Comparison of ENCODE assay signal across 10 mouse cellular contexts in genomic region chr2:28335141-28335789, GRCm38 (mm10).
DNase-seq lines count a peak whose midpoint lies in the region; ATAC-seq and TF ChIP-seq lines count a peak whose summit lies in the region.
"Had no signal": no experiment of that assay in that cellular context is flagged by ENCODE, and none has a peak within 500 bp of the region (broad histone marks: within the 10 kb centered on the region; RNA-seq: fewer than 3 reads in every experiment).

No protein-coding gene starts in this region.

- H3K9me3 ChIP-seq in midbrain, embryonic 16.5 days (replicated peaks; ENCODE audit: control insufficient read depth, low read length, poor library complexity, severe bottlenecking): no peaks in the 10 kb centered on the region
- H3K9me3 ChIP-seq: heart, embryonic 15.5 days had no signal

- 23% methylated on average over 9 of the region's 9 CpGs for WGBS in midbrain, embryonic 16.5 days

- H3K27ac ChIP-seq in layer of hippocampus, adult 2 months: peak overlapping the region; percentile 33; the same call in 1 of the 2 replicates
- peak overlapping the region; percentile 73 for H3K27ac ChIP-seq in midbrain, embryonic 16.5 days (ENCODE audit: low read length)
- H3K27ac ChIP-seq: heart, embryonic 15.5 days had no signal

- no peaks in the 10 kb centered on the region for H3K27me3 ChIP-seq in midbrain, embryonic 16.5 days (ENCODE audit: control insufficient read depth, insufficient read depth, low read depth, low read length)
- H3K27me3 ChIP-seq: heart, embryonic 15.5 days had no signal

- peak; percentile 20 to 45 for DNase-seq in layer of hippocampus, adult 2 months (ENCODE audit: low spot score in 2 of 2)
- DNase-seq in layer of hippocampus, postnatal 25 days (ENCODE audit: extremely low spot score in 1 of 2, low spot score in 1 of 2): no peak
- DNase-seq in brain, embryonic 14.5 days (ENCODE audit: low read depth): peak; percentile 84
- peak; percentile 30 to 39 for DNase-seq in frontal cortex, postnatal 36 days (ENCODE audit: low spot score in 2 of 2)
- DNase-seq in kidney, postnatal 36 days: no peak
- no peak for DNase-seq in ovary, postnatal 14 days (ENCODE audit: low spot score)
- DNase-seq: adrenal gland, postnatal 10 days had no signal

- no peak overlapping the region for H3K9ac ChIP-seq in midbrain, embryonic 16.5 days (ENCODE audit: low read depth, low read length)
- H3K9ac ChIP-seq: heart, embryonic 15.5 days had no signal

- H3K36me3 ChIP-seq in midbrain, embryonic 16.5 days (ENCODE audit: control insufficient read depth, insufficient read depth, low read length): no peaks in the 10 kb centered on the region
- H3K36me3 ChIP-seq: heart, embryonic 15.5 days had no signal

- no peak overlapping the region for H3K4me3 ChIP-seq in layer of hippocampus, adult 2 months
- H3K4me3 ChIP-seq in midbrain, embryonic 16.5 days (ENCODE audit: low read depth, low read length): no peak overlapping the region
- H3K4me3 ChIP-seq: heart, embryonic 15.5 days had no signal

- ATAC-seq in midbrain, embryonic 16.5 days: peak; percentile 85
- ATAC-seq in CD4-positive, CD25-positive, alpha-beta regulatory T cell, adult 4 months: no peak

- H3K4me2 ChIP-seq in midbrain, embryonic 16.5 days (ENCODE audit: low read length): 0 out of 2 replicates have a peak overlapping the region, but pooled peaks have one; percentile 3
- H3K4me2 ChIP-seq: heart, embryonic 15.5 days had no signal

- H3K4me1 ChIP-seq in midbrain, embryonic 16.5 days (ENCODE audit: control insufficient read depth, insufficient read depth, low read length): peaks cover 25% of the 10 kb centered on the region
- H3K4me1 ChIP-seq: heart, embryonic 15.5 days had no signal

- TF ChIP-seq POLR2A in brain, embryonic 14.5 days (IDR thresholded peaks at IDR 0.05; ENCODE audit: borderline replicate concordance, extremely low read depth, insufficient read depth, insufficient read length, poor library complexity, severe bottlenecking): no peak

- TF ChIP-seq CTCF in layer of hippocampus, adult 2 months (conservative IDR thresholded peaks at IDR 0.05): no peak
- no peak for TF ChIP-seq CTCF in brain, embryonic 14.5 days (IDR thresholded peaks at IDR 0.05; ENCODE audit: borderline replicate concordance, extremely low read depth, insufficient read depth, insufficient read length)

Comparison
In these comparisons a context has a peak if more than half of its experiments do, and no peak if none do; other contexts are left out.
1. DNase-seq: peak in layer of hippocampus, adult 2 months (2 of 2), brain, embryonic 14.5 days (single experiment) and frontal cortex, postnatal 36 days (2 of 2); none in layer of hippocampus, postnatal 25 days (0 of 2), kidney, postnatal 36 days (0 of 2) and ovary, postnatal 14 days (single experiment).